Mouse (Mus musculus) CD4-positive naive resting alpha-beta T cell, adult 76 days (primary cell): ENCODE results near the gene Zdhhc5. TPM values are rescaled to one million over a fixed set of nuclear protein-coding genes. Genes with fewer than 3 reads are reported as not detected.

Experiments used
- total RNA-seq: library from RNA; stranded (reverse); gene quantifications from one replicate; pipeline ENCODE4 v1.2.4, GENCODE M21; 2023

Zdhhc5 gene
- 53.3 TPM for total RNA-seq

GRCm38 (mm10) chr2:84714811-84715561, at the start of gene Zdhhc5:
TSS of gene Zdhhc5 (minus strand) at chr2:84715180.

GRCm38 (mm10) chr2:84743561-84743960, 28.6 kb upstream of the Zdhhc5 start, which contains the start of gene Gm19426:
TSS of gene Gm19426 (minus strand) at chr2:84743655.

GRCm38 (mm10) chr2:84733579-84734300, 18.8 kb upstream of the Zdhhc5 start, which contains the start of gene Ypel4:
TSS of gene Ypel4 (plus strand) at chr2:84734058.

GRCm38 (mm10) chr2:84727172-84727858, 12.3 kb upstream of the Zdhhc5 start, which contains the start of gene Clp1:
TSS of gene Clp1 (minus strand) at chr2:84727350.

GRCm38 (mm10) chr2:84679016-84679415, 36.0 kb downstream of the Zdhhc5 start, which contains the start of gene Tmx2:
TSS of gene Tmx2 (minus strand) at chr2:84679140.

GRCm38 (mm10) chr2:84677968-84678880, 36.8 kb downstream of the Zdhhc5 start, which contains the start of the genes Gm28635 and Med19:
TSS of gene Gm28635 (minus strand) at chr2:84678041.
TSS of gene Med19 (plus strand) at chr2:84678402.

GRCm38 (mm10) chr2:84670569-84670933, 44.4 kb downstream of the Zdhhc5 start, which contains the start of gene Selenoh:
TSS of gene Selenoh (minus strand) at chr2:84670770.

GRCm38 (mm10) chr2:84658806-84659205, 56.2 kb downstream of the Zdhhc5 start, which contains the start of gene Btbd18:
TSS of gene Btbd18 (plus strand) at chr2:84659079.

GRCm38 (mm10) chr2:84650464-84651195, 64.3 kb downstream of the Zdhhc5 start, which contains the start of gene Ctnnd1:
TSS of gene Ctnnd1 (minus strand) at chr2:84650765.

Other genes starting within 250 kb of the Zdhhc5 start
- 2.0 TPM for gene Tfpi, start 238.4 kb downstream of the Zdhhc5 start, total RNA-seq
- 1.4 TPM for gene Ctnnd1, start 64.4 kb downstream of the Zdhhc5 start, total RNA-seq
- 0.18 TPM for gene Btbd18, start 56.1 kb downstream of the Zdhhc5 start, total RNA-seq
- gene Selenoh, start 44.4 kb downstream of the Zdhhc5 start, total RNA-seq: 36.1 TPM
- not detected for gene Gm28635, start 37.1 kb downstream of the Zdhhc5 start, total RNA-seq
- 12.3 TPM for gene Med19, start 36.8 kb downstream of the Zdhhc5 start, total RNA-seq
- 29.7 TPM for gene Tmx2, start 36.0 kb downstream of the Zdhhc5 start, total RNA-seq
- gene Clp1, start 12.2 kb upstream of the Zdhhc5 start, total RNA-seq: 28.8 TPM
- gene Ypel4, start 18.9 kb upstream of the Zdhhc5 start, total RNA-seq: 1.9 TPM
- not detected for gene Gm19426, start 28.5 kb upstream of the Zdhhc5 start, total RNA-seq
- not detected for gene Serping1, start 60.3 kb upstream of the Zdhhc5 start, total RNA-seq
- gene Ube2l6, start 83.6 kb upstream of the Zdhhc5 start, total RNA-seq: 13.1 TPM
- gene Smtnl1, start 107.5 kb upstream of the Zdhhc5 start, total RNA-seq: not detected
- 9.4 TPM for gene Timm10, start 111.8 kb upstream of the Zdhhc5 start, total RNA-seq
- 1.4 TPM for gene Slc43a1, start 123.7 kb upstream of the Zdhhc5 start, total RNA-seq
- not detected for gene Rtn4rl2, start 171.5 kb upstream of the Zdhhc5 start, total RNA-seq
- 2.4 TPM for gene Slc43a3, start 221.4 kb upstream of the Zdhhc5 start, total RNA-seq